Mouse (Mus musculus) cerebellum, adult (tissue): ENCODE results near the gene Cgrrf1.
A peak's percentile ranks its signal among the peaks of the same experiment; 100 is the strongest.
"Not testable (repeated sequence)": the region's sequence is repeated elsewhere in the genome, so short reads cannot be mapped to it uniquely, and the experiment has no call there.

Experiments
- ATAC-seq: cut with Nextera tagmentation; 2 replicates; pipeline ENCODE4 v1.9.2; 2017; ENCODE audit warnings: mild to moderate bottlenecking, moderate library complexity, mixed read lengths; ENCODE audit not compliant: insufficient number of reproducible peaks, low FRiP score, low TSS enrichment

The Cgrrf1 gene

DNA sequence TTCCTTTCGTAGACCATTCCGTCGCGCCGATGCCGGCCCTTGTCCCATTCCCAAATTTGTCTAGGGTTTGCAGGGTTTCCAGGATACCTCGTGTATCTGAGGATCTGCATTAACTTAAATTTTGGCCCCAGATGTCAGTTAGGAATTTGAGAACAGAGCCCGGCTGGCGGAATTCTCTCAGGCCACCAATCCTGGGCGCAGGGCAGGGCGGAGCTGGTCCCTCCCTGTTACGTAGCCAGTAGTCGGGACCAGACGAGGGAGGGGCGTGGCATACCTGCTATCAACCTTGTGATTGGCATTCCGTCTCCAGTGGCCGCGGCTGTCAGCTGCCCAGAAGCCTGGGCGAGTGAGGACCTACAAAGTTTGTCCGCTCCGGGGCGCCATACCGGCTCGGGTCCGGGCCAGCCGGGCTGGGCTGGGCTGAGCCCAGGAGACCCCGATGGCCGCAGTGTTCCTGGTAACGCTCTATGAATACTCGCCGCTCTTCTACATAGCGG lies at the start of gene Cgrrf1:
Cgrrf1 (plus strand) TSS at position 289 of the 497 bp plus-strand sequence.
- ATAC-seq = peak; percentile 99

DNA sequence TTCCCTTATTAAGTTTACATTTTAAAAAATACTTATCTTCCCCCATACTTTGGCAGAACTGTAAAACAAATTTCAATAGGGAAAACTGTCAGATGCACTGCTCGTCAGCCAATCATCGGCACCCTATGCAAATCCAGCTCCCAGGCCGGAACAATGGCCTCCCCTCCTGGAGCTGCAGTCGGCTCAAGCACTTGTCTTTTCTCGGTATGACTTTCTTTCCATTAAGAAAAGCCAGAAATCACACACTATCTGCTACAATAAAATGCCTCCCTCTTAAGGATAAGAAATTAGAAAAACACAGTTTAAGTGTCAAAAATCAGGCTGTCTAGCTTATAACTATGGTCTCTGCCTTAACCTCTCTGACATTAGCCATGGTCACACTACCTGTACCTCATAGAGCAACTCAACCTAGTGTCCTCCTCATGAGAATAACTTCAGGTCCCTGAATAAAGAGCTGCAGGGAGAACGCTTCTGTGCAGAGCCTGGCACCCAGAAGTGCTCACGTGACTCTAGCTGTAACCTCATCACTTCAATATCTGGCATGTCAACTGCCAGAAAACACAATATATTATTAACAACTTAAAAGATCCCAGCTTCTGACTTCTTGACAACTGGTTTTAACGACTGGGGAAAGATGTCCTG lies 49.6 kb upstream of the Cgrrf1 start:
- no peak for ATAC-seq

DNA sequence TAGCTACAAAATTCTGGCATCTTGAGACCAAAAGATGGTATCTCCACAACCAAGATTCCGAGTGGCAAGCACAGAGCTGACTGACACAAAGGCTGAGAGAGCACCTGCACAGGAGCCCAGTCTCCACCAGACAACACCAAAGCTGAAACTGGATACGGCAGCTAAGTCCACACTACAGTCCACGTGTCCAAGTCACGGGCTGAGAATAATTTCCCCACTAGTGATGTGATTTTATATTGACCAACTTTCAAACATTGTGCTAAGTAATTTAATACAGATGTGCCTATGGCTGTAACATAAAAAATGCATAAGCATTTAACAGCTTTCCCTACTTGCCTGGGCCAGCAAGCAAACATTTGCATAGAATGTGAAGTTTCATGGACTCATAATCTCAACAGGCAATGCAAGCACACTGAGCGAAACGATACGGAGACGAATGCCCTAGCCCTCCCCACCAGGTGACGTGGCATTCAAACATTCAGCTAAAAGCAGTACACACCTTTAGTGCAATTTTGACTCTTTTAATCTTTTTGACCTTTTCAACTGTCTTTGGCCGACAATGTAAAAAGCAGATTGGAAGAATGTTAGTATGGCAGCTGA lies 48.5 kb upstream of the Cgrrf1 start:
- no peak for ATAC-seq

- no peak for ATAC-seq
These were observed 46.7 kb upstream of the Cgrrf1 start for GRCm38 (mm10) chr14:46785247-46785646.

- peak; percentile 17; the same call in 1 of the 2 replicates for ATAC-seq
These were observed 44.5 kb upstream of the Cgrrf1 start for GRCm38 (mm10) chr14:46787454-46787786.

- peak; percentile 96 for ATAC-seq
These were observed 44.0 kb upstream of the Cgrrf1 start, which contains the start of gene Cnih1 for GRCm38 (mm10) chr14:46787787-46788504. Gene Cnih1, minus strand, starts transcription at chr14:46788411.

DNA sequence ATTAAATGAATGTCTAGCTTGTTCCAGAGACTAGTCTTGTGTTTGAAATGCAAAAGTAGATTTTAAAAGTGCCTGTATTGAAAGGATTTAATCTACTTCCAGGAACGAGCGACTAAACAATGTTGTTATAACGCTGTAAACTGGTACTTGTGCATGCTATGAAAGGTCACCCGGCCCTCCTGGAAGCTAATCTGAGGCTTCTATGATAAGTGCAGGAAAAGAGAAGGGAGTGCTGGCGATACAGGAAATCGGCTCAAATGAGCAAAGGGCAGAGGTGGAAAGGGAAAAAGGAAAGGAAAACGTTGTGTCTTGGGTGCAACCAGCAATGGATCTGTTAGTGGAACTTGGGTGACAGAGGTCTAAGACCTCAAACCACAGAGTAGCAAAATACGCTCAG lies 43.4 kb upstream of the Cgrrf1 start:
- ATAC-seq = peak; percentile 13; the same call in 1 of the 2 replicates

DNA sequence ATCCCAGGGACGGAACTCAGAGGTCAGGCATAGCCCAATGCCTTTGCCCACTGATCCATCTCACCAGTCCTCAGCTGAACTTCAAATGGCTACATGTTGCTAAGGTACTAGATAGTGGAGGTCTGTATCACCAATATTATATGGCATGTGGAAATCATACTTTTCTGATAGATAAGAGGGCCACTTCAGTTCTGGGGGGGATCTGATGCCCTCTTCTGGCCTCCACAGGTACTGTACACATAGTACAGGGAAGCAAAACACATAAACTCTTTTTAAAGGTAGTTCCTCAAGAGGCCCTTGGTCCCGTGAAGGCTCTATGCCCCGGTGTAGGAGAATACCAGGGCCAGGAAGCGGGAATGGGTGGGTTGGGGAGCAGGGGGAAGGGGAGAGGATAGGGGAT lies 41.6 kb upstream of the Cgrrf1 start:
- ATAC-seq = no peak

DNA sequence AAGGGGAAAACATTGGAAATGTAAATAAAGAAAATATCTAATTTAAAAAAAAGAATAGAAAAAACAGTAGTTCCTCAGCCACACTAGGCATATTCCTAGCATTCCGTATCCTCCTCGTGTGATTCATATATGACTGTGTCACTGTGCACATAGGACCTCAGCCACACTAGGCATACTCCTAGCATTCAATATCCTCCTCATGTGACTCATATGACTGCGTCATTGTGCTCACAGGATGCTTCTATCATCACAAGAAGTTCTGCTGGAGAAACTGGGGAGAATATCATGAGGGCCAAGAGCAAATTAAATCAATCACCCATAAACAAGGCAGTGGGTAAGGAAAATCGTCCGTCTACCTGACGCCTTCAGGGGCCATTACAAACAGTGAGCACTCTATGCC lies 41.2 kb upstream of the Cgrrf1 start:
- ATAC-seq = no peak

DNA sequence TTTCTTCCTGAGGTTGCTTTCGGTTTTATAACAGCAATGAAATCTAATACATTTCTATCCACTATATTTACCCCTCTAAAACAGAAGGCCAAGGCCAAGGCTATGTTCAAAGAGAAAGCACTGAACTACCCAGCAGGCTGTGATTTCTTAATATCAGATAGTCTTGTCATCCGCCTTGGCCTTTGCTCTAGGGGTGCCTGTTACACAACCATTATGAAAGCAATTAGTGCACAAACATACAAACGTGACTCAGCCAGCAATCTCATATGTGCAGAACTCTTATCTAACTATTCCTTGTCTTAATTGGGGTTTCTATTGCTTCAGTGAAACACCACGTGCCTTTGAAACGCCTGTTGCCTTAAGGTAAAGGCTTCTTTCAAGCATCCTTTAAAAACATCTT lies 37.8 kb upstream of the Cgrrf1 start:
- no peak for ATAC-seq

- ATAC-seq = no peak
These were observed 31.1 kb upstream of the Cgrrf1 start for GRCm38 (mm10) chr14:46800684-46801345.

DNA sequence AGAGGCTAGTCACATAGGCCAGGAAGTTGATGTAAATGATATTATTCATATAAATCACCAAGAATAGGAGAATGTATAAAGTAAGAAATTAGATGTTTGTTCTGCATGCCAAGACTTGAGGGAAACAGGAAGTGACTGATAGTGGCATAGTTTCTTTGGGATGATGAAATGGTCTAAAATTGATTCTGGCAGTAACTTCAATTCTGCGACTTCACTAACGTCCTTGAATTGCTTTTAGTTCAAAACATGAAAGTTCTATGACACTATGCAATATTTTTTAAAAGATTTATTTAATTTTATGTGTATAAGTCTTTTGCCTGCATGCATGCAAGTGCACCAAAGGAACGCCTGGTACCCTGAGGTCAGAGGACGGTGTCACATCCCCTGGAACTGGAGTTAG lies 28.7 kb upstream of the Cgrrf1 start:
- ATAC-seq = no peak

DNA sequence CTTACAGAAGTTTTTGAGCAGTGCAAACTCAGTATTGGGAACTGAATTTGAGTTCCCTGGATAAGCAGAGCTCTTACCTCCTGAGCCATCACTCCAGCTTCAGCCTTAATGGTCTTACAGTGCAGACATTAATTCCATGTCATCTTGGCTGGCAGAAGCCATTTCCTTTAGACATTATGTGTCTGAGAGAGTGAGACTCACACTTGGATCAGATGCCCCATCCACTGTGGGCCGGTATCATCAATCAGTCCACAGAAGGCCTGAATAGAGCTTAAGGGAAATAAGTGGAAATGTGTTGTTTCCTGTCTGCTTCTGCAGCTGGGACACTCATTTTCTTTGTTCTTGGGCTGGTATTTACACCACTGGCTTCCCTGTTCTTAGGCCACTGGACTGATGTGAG lies 28.1 kb upstream of the Cgrrf1 start:
- ATAC-seq = no peak

DNA sequence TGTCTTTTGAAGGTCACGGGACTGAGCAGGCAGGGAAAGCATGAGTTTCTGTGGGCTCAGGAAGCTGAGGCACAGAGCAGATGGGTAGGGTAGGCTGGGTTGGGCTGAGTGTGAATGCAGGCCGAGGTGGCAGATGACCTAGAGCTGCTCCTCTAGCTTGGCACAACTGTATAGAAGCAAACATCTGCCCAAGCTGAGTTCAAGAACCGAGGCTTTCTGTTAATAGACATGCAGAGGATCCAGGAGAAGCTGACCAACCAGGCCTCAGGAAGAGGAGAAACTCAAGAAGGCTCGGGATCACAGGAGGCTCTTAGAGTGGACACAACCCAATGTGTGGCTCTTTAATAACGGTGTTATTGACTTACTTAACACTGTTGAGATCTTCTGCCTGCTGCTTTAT lies 25.7 kb upstream of the Cgrrf1 start:
- no peak for ATAC-seq

- no peak for ATAC-seq
These were observed 24.0 kb upstream of the Cgrrf1 start for GRCm38 (mm10) chr14:46807927-46808326.

- ATAC-seq = no peak
These were observed 16.3 kb upstream of the Cgrrf1 start for GRCm38 (mm10) chr14:46815640-46816039.

DNA sequence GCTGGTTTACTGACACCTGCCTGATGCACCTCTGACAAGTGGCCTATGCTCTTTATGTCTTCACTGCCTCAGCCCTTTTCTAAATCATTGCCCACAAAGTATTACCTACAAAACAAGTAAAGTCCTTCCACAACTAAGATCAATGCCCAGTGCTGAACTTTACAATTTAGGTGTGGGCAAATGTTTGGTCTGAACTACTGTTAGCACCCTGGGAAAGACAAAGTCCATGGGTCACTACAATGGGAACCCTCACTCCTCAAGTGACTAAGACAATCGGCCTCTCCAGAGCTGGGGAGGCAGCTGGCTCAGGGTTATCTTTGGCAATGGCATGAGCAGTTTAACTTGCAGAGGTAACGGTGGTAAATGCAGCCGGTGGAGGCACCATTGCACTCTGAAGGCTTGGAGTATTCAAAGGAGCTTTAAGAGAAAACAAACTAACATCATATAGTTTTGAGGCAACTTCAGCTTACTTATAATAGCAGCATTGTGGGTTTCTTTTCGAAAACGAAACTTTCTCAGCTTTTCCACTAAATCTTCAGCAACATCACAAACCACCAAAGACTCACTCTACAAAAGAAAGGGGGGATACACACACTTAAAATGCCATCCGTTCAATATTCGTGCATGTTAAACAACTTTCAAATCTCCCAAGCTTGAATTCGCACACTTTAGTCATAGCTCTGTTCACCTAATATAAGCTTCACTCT lies 14.9 kb upstream of the Cgrrf1 start:
- no peak for ATAC-seq

- no peak for ATAC-seq
These were observed 13.2 kb upstream of the Cgrrf1 start for GRCm38 (mm10) chr14:46818743-46819142.

DNA sequence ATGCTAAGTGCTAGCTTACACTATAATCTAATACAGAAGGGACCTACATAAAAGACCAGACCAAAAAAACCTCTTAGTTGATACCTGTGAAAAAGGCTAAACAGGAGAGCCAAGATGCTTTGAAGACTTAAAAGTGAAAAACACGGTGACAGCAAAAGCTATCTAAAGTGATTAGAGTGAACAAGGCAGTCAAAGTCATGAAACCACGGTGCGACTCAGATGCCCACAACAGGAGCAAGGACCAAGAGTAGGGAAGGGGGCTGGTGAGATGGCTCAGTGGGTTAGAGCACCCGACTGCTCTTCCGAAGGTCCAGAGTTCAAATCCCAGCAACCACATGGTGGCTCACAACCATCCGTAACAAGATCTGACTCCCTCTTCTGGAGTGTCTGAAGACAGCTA lies 12.0 kb upstream of the Cgrrf1 start:
- ATAC-seq = not testable (repeated sequence)

- ATAC-seq = peak; percentile 7; the same call in 1 of the 2 replicates
These were observed 10.6 kb upstream of the Cgrrf1 start for GRCm38 (mm10) chr14:46821271-46821872.
